Mouse (Mus musculus) kidney, adult 2 months (tissue): ENCODE measurements around the gene Syna.

ENCODE experiments used
- CTCF ChIP-seq: fragments of 200-500 bp; conservative IDR thresholded peaks from 2 replicates; pipeline ENCODE4 v1.5.1; 2011; ENCODE audit warnings: low read depth, mild to moderate bottlenecking, control low read depth, low read length, moderate library complexity, mixed read lengths; ENCODE audit not compliant: insufficient read depth, insufficient read length
- POLR2A ChIP-seq: fragments of 200-500 bp; IDR thresholded peaks from one replicate; pipeline ENCODE4 v1.6.1; 2011; ENCODE audit warnings: low read depth, low read length, control low read depth

- TF ChIP-seq POLR2A (no peak), CTCF (no peak)
Measured at GRCm38 (mm10) chr5:134521806-134522205, 38.2 kb downstream of the Syna start.
